Mouse (Mus musculus) thymus, postnatal 0 days (tissue): ENCODE measurements around the gene Pde11a. TPM values are rescaled to one million over a fixed set of nuclear protein-coding genes. Genes with fewer than 3 reads are reported as not detected.
"Not testable (repeated sequence)": the region's sequence is repeated elsewhere in the genome, so short reads cannot be mapped to it uniquely, and the experiment has no call there.

ENCODE experiments used
- DNase-seq: peaks from one replicate; pipeline ENCODE4 v3.0.0-alpha.2; 2015; ENCODE audit warnings: low spot score
- polyA plus RNA-seq: library from polyadenylated mRNA; unstranded; fragments of >200 nt; fragmentation: Nextera tagmentation; extraction: Ambion mirVana; gene quantifications from 2 replicates; pipeline ENCODE4 v1.2.1, GENCODE M21; 2015

The Pde11a gene
- polyA plus RNA-seq, 1 experiment from 2014 or later: 2.8 TPM

- no peak for DNase-seq
Measured at GRCm38 (mm10) chr2:75998692-75999091, 339.9 kb downstream of the Pde11a start.

GRCm38 (mm10) chr2:75997726-75998125, 340.8 kb downstream of the Pde11a start:
- DNase-seq: no peak

- no peak for DNase-seq
Measured at GRCm38 (mm10) chr2:75994841-75995240, 343.7 kb downstream of the Pde11a start.

GRCm38 (mm10) chr2:75991581-75992205, 346.9 kb downstream of the Pde11a start:
- DNase-seq: no peak

GRCm38 (mm10) chr2:75990885-75991539, 347.6 kb downstream of the Pde11a start:
- peak; percentile 81 for DNase-seq

GRCm38 (mm10) chr2:75989694-75990093, 348.9 kb downstream of the Pde11a start:
- DNase-seq: no peak

GRCm38 (mm10) chr2:75988779-75989363, 349.7 kb downstream of the Pde11a start:
- DNase-seq: no peak

- DNase-seq: no peak
Measured at GRCm38 (mm10) chr2:75988378-75988777, 350.2 kb downstream of the Pde11a start.

GRCm38 (mm10) chr2:75987739-75988138, 350.8 kb downstream of the Pde11a start:
- DNase-seq: no peak

GRCm38 (mm10) chr2:75985124-75985523, 353.4 kb downstream of the Pde11a start:
- peak; percentile 76 for DNase-seq

GRCm38 (mm10) chr2:75983847-75984246, 354.7 kb downstream of the Pde11a start:
- DNase-seq: no peak

- no peak for DNase-seq
Measured at GRCm38 (mm10) chr2:75983091-75983490, 355.5 kb downstream of the Pde11a start.

- no peak for DNase-seq
Measured at GRCm38 (mm10) chr2:75982626-75983025, 355.9 kb downstream of the Pde11a start.

GRCm38 (mm10) chr2:75981440-75982081, 357.0 kb downstream of the Pde11a start, which contains the start of gene Ttc30a1:
Gene Ttc30a1, minus strand, starts transcription at chr2:75981967.
- DNase-seq: peak; percentile 88

- DNase-seq: not testable (repeated sequence)
Measured at GRCm38 (mm10) chr2:75980933-75981439, 357.6 kb downstream of the Pde11a start.

- peak; percentile 54 for DNase-seq
Measured at GRCm38 (mm10) chr2:75977752-75978368, 360.7 kb downstream of the Pde11a start, which contains the start of gene Ttc30a2. Gene Ttc30a2, minus strand, starts transcription at chr2:75978170.

- DNase-seq: not testable (repeated sequence)
Measured at GRCm38 (mm10) chr2:75976070-75976469, 362.5 kb downstream of the Pde11a start.

- DNase-seq: no peak
Measured at GRCm38 (mm10) chr2:75974131-75974530, 364.4 kb downstream of the Pde11a start.

GRCm38 (mm10) chr2:75964972-75965371, 373.6 kb downstream of the Pde11a start:
- DNase-seq: peak; percentile 74

GRCm38 (mm10) chr2:75964512-75964911, 374.1 kb downstream of the Pde11a start:
- DNase-seq: peak; percentile 15

- no peak for DNase-seq
Measured at GRCm38 (mm10) chr2:75964051-75964450, 374.5 kb downstream of the Pde11a start.
